Mouse (Mus musculus) heart, embryonic 16.5 days (tissue): ENCODE results near the gene Mapk7. TPM values are rescaled to one million over a fixed set of nuclear protein-coding genes. Genes with fewer than 3 reads are reported as not detected.

Source experiments
- ATAC-seq: fragments of 200-750 bp; cut with Nextera tagmentation; replicated peaks from 2 replicates; pipeline ENCODE4 v1.8.0; 2017; ENCODE audit warnings: moderate number of reproducible peaks; ENCODE audit not compliant: insufficient read depth, low FRiP score; ENCODE audit errors: extremely low read depth
- H3K27ac ChIP-seq: fragments of 300-500 bp; sonication (generic); 2 replicates; pipeline ENCODE4 v1.5.1; 2014; ENCODE audit warnings: mild to moderate bottlenecking, low read length, control low read depth, moderate library complexity
- H3K27me3 ChIP-seq: fragments of 300-500 bp; sonication (generic); 2 replicates; pipeline ENCODE4 v1.6.1; 2014; ENCODE audit warnings: low read length, mixed read lengths; ENCODE audit not compliant: control insufficient read depth, insufficient read depth
- H3K36me3 ChIP-seq: fragments of 300-500 bp; sonication (generic); 2 replicates; pipeline ENCODE4 v1.6.1; 2014; ENCODE audit not compliant: control insufficient read depth, insufficient read depth
- H3K4me1 ChIP-seq: fragments of 300-500 bp; sonication (generic); 2 replicates; pipeline ENCODE4 v1.6.1; 2014; ENCODE audit warnings: low read length, mixed read lengths; ENCODE audit not compliant: control insufficient read depth, insufficient read depth
- H3K4me2 ChIP-seq: fragments of 300-500 bp; sonication (generic); 2 replicates; pipeline ENCODE4 v1.6.1; 2014; ENCODE audit warnings: low read depth, mild to moderate bottlenecking, control low read depth, low read length
- H3K4me3 ChIP-seq: fragments of 300-500 bp; sonication (generic); 2 replicates; pipeline ENCODE4 v1.5.1; 2014; ENCODE audit warnings: mild to moderate bottlenecking, control low read depth, low read length
- H3K9ac ChIP-seq: fragments of 300-500 bp; sonication (generic); 2 replicates; pipeline ENCODE4 v1.6.1; 2014; ENCODE audit warnings: low read length, control low read depth
- H3K9me3 ChIP-seq: fragments of 300-500 bp; sonication (generic); replicated peaks from 2 replicates; pipeline ENCODE4 v1.6.1; 2016; ENCODE audit warnings: low read length; ENCODE audit not compliant: control insufficient read depth
- WGBS: fragments of 180-500 bp; shearing (Covaris S2); extraction: QIAGEN DNeasy Blood & Tissue Kit; methylation state at CpG from one replicate; pipeline ENCODE4 v1.1.7; 2014; 5-methylcytosine and 5-hydroxymethylcytosine counted together
- polyA plus RNA-seq: library from polyadenylated mRNA; unstranded; fragments of >200 nt; fragmentation: Nextera tagmentation; extraction: Ambion mirVana; gene quantifications from 2 replicates; pipeline ENCODE4 v1.2.1, GENCODE M21; 2015

The Mapk7 gene
- polyA plus RNA-seq, 1 experiment from 2014 or later, result 27.4 TPM

DNA sequence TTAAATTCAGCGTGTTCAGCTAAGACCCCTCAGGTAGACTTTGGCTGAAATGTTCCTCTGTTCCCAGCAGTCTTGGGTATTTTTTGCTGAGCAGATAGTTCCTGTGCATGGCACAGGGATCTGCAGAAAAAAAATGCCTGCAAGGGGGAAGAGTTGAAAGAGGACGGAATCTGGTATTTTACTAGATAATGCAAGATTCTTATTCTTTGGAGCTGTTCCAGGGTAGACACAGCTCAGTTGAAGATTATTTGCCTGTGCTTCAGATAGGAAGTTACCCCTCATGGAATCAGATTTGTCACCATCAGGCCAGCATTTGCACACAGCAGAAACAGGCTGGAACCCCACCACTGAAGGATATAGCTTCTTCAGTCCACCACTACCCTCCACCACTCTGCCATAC, 1.3 kb upstream of the Mapk7 start:
- WGBS, result 71% methylated on average over 2 of the region's 2 CpGs
- H3K4me3 ChIP-seq, result no peak overlapping the region
- no peaks in the 10 kb centered on the region for H3K27me3 ChIP-seq
- peaks cover 14% of the 10 kb centered on the region for H3K4me1 ChIP-seq
- H3K9ac ChIP-seq, result no peak overlapping the region
- H3K27ac ChIP-seq, result no peak overlapping the region
- H3K4me2 ChIP-seq, result no peak overlapping the region
- H3K9me3 ChIP-seq, result no peaks in the 10 kb centered on the region; the same call in 1 of the 2 replicates
- peaks cover 16% of the 10 kb centered on the region for H3K36me3 ChIP-seq
- ATAC-seq, result no peak

DNA sequence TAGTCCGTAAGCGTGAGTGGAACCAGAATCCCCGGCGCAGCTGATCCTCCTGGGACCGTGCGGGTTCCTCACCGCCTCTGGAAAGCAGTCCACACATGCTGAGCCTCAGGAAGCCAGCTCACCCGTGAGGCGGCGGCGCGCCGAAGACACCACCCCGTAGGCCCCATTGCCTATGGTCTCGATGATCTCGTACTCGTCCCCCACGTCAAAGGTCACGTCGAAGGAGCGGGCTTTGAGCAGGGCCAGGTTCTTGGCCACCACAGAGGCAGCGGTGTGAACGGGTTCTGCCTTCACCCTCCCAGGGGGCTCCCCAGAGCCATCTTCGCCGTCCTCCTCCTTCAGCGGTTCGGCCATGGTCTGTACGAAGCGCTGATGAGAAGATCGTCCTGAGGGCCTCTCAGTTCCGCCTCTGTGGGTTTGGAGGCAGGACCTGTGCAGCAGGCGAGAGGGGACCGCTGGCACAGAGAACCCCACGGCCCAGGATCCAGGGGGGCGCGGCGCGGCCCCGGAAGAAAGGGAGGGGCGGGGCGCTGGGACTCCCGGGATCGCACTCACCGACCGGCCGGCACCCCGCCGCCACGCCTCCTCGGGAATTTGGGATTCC, 579 bp downstream of the Mapk7 start:
- H3K4me2 ChIP-seq, result peak overlapping the region; percentile 91
- H3K4me3 ChIP-seq, result peak overlapping the region; percentile 73
- peaks cover 11% of the 10 kb centered on the region for H3K4me1 ChIP-seq
- H3K9ac ChIP-seq, result peak overlapping the region; percentile 80
- H3K27ac ChIP-seq, result peak overlapping the region; percentile 74
- peaks cover 26% of the 10 kb centered on the region for H3K36me3 ChIP-seq
- no peaks in the 10 kb centered on the region for H3K27me3 ChIP-seq
- 1% methylated on average over 50 of the region's 50 CpGs for WGBS
- peak; percentile 34; the same call in 1 of the 2 replicates for ATAC-seq
- H3K9me3 ChIP-seq, result no peaks in the 10 kb centered on the region; the same call in 1 of the 2 replicates

DNA sequence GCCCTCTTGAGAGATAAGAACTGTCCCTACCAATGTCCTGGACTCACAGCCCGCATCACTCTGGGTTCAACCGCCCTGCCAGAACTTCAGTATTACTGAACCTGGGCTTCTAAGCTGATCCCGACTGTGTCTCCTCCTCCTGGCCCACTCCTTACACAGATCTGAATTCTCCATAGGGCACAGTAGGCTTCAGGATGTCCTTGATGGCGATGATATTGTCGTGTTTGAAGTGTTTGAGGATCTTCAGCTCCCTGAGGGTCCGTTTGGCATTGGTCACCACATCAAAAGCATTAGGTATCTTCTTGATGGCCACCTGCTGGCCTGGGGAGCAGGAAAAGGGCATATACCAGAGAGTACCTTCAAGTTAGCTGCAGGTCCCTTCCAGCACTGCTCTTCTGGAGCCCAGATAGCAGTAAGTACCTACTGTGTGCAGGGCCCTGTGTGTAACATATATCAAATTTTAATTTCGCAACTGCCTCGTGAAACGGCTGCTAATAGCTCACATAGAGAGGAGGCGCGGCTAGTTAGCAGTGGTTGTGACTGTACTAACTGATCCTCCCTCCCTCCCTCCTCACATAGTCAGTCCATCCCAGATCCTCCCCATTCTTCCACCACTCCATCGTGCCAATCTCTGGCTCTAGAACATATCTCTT, 1.3 kb downstream of the Mapk7 start:
- H3K4me2 ChIP-seq, result peak overlapping the region; percentile 91
- H3K27me3 ChIP-seq, result no peaks in the 10 kb centered on the region
- peaks cover 26% of the 10 kb centered on the region for H3K36me3 ChIP-seq
- H3K27ac ChIP-seq, result no peak overlapping the region
- 57% methylated on average over 12 of the region's 12 CpGs for WGBS
- peak overlapping the region; percentile 73 for H3K4me3 ChIP-seq
- H3K9me3 ChIP-seq, result no peaks in the 10 kb centered on the region; the same call in 1 of the 2 replicates
- peaks cover 12% of the 10 kb centered on the region for H3K4me1 ChIP-seq
- peak overlapping the region; percentile 80 for H3K9ac ChIP-seq
- no peak for ATAC-seq

DNA sequence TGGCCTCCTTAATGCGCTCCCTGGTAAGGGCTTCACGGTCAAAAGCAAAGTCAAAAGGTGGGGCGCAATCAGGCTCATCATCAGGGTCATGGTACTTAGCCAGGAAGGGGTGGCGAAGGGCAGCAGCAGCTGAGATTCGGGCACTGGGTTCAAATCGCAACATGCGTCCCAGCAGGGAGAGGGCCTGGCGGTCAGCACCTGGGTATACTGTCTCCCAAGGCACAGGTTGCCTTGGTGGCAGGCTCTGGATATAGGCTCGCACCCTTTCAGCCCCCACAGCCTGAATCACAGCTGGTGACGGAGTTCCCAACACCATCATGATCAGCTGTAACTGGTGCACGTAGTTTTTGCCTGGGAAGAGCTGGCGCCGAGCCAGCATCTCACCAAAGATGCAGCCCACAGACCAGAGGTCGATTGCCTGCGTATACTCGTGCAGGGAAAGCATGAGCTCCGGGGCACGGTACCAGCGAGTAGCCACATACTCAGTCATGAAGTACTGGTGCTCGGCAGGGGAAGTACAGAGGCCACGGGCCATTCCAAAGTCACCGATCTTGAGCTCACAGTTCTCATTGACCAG, 3.2 kb downstream of the Mapk7 start:
- H3K36me3 ChIP-seq, result peaks cover 26% of the 10 kb centered on the region
- H3K9ac ChIP-seq, result no peak overlapping the region
- 87% methylated on average over 22 of the region's 22 CpGs for WGBS

DNA sequence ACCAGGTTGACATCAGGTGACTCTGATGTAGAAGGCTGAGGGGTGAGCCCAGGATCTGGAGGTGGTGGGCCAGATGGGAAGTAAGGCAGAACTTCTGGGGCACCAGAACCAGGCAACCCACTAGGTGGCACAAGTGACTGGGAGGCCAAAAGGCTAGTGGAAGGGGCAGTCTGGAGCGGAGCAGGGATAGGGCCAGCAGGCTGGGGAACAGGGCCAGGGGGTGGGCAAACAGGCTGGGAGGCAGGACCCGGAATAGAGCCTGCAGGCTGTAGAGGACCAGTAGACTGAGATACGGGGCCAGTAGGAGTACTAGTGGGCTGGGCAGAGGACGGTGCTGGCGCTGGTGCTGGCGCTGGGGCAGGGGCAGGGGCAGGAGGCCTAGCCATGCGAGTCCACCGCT, 4.3 kb downstream of the Mapk7 start:
- no peaks in the 10 kb centered on the region for H3K9me3 ChIP-seq
- H3K36me3 ChIP-seq, result peaks cover 26% of the 10 kb centered on the region
- ATAC-seq, result no peak
- no peak overlapping the region for H3K4me2 ChIP-seq
- no peak overlapping the region for H3K27ac ChIP-seq
- H3K27me3 ChIP-seq, result no peaks in the 10 kb centered on the region
- no peak overlapping the region for H3K4me3 ChIP-seq
- 93% methylated on average over 8 of the region's 8 CpGs for WGBS
- no peak overlapping the region for H3K9ac ChIP-seq
- peaks cover 18% of the 10 kb centered on the region for H3K4me1 ChIP-seq

More for the DNA sequence above, 3.2 kb downstream of the Mapk7 start:
- Histone ChIP-seq H3K27me3 (no peaks in the 10 kb centered on the region), H3K4me2 (no peak overlapping the region), H3K4me3 (no peak overlapping the region), H3K4me1 (peaks cover 22% of the 10 kb centered on the region), H3K9me3 (no peaks in the 10 kb centered on the region), H3K27ac (no peak overlapping the region)
- ATAC-seq, result no peak

DNA sequence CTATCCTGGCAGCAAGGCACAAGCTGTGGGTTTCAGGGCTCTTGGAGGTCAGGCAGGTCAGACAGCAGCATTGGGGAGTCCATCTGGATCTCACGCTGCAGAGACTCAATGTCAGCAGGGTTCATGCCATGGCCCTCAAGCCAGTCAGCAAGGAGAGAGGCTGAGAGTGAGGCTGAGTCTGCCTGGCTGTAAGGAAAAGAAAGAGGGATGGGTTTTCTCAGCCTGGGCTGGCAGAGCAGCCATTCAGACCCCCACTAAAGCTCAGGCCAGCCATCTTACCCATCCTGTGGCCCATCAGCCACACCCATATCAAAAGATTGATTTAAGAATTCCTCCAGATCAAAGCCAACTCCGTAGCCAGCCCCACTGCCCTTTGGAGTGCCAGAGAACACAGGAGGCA, 5.1 kb downstream of the Mapk7 start:
- peaks cover 26% of the 10 kb centered on the region for H3K36me3 ChIP-seq

DNA sequence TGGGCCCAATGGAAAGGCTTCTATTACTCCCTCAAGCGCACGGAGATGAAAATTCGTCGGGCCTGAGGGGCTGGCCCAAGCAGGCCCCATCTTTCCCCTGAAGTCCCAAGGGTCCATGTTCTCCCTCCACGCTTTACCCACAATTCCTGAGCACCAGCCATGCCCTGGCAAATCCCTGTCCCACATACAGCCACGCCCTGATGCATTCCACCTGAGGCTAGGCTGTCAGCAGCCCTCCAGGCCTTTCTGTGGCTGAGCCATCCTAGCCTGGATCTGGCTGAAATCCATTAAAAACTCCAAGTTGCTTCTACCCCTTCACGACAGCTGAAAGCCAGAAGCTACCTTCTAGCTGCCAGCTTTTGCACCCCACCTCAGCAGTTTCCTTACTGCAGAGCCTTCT, 6.3 kb downstream of the Mapk7 start:
- Histone ChIP-seq H3K4me1 (peaks cover 13% of the 10 kb centered on the region), H3K27ac (no peak overlapping the region), H3K9ac (no peak overlapping the region), H3K4me2 (no peak overlapping the region), H3K4me3 (no peak overlapping the region), H3K9me3 (no peaks in the 10 kb centered on the region), H3K27me3 (no peaks in the 10 kb centered on the region), H3K36me3 (peaks cover 26% of the 10 kb centered on the region)
- ATAC-seq, result no peak
- WGBS, result 83% methylated on average over 7 of the region's 7 CpGs

More for the DNA sequence above, 5.1 kb downstream of the Mapk7 start:
- H3K9ac ChIP-seq, result no peak overlapping the region
- no peaks in the 10 kb centered on the region for H3K27me3 ChIP-seq
- WGBS, result 78% methylated on average over 2 of the region's 2 CpGs
- no peak for ATAC-seq
- H3K9me3 ChIP-seq, result no peaks in the 10 kb centered on the region
- H3K27ac ChIP-seq, result no peak overlapping the region
- no peak overlapping the region for H3K4me3 ChIP-seq
- peaks cover 18% of the 10 kb centered on the region for H3K4me1 ChIP-seq
- no peak overlapping the region for H3K4me2 ChIP-seq

DNA sequence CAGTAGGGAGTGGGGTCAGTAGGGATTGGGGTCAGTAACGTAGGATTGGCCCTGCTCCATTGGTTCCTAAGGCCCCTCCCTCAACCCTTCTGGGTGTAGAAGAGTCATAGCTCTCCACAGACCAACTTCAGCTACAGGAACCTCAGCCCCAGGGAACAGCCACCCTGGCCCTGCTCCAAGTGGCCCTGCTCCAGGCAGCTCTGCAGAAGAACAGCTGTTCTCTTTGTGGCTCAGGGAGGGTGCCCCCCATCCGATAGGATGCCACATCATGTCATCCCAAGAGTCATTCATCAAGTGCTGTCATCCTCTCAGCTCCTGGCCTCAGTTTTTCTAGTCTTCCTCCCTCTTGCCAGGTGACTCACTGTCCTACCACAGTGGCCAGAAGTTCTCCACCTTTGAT, 6.8 kb downstream of the Mapk7 start:
- Histone ChIP-seq H3K4me2 (peak overlapping the region; percentile 46), H3K27ac (no peak overlapping the region), H3K4me3 (no peak overlapping the region), H3K36me3 (peaks cover 26% of the 10 kb centered on the region), H3K27me3 (no peaks in the 10 kb centered on the region), H3K9me3 (no peaks in the 10 kb centered on the region), H3K4me1 (peaks cover 10% of the 10 kb centered on the region), H3K9ac (no peak overlapping the region)
- WGBS, result 16% methylated on average over 2 of the region's 2 CpGs
- peak; percentile 46 for ATAC-seq
